Mouse (Mus musculus) MEL (cell line): ENCODE data around the gene Ntf5. TPM values are rescaled to one million over a fixed set of nuclear protein-coding genes. Genes with fewer than 3 reads are reported as not detected.
A peak's percentile ranks its signal among the peaks of the same experiment; 100 is the strongest.

ENCODE experiments used
- BHLHE40 ChIP-seq: IDR thresholded peaks from 2 replicates; pipeline ENCODE4 v1.6.1; 2012; ENCODE audit warnings: low read depth, mild to moderate bottlenecking, inconsistent platforms, low read length, improper control_type of control experiment, borderline replicate concordance
- CHD2 ChIP-seq: IDR thresholded peaks from 2 replicates; pipeline ENCODE4 v1.6.1; 2011; ENCODE audit warnings: low read length, improper control_type of control experiment
- ELF1 ChIP-seq: IDR thresholded peaks from 2 replicates; pipeline ENCODE4 v1.6.1; 2014; ENCODE audit warnings: low read depth, mild to moderate bottlenecking, inconsistent platforms, low read length, improper control_type of control experiment, moderate library complexity
- ETS1 ChIP-seq: IDR thresholded peaks from 2 replicates; pipeline ENCODE4 v1.6.1; 2012; ENCODE audit warnings: low read depth, mild to moderate bottlenecking, inconsistent platforms, low read length, improper control_type of control experiment, moderate library complexity
- HCFC1 ChIP-seq: IDR thresholded peaks from 2 replicates; pipeline ENCODE4 v1.6.1; 2012; ENCODE audit warnings: low read depth, mild to moderate bottlenecking, inconsistent platforms, low read length, improper control_type of control experiment, moderate library complexity
- JUND ChIP-seq: IDR thresholded peaks from 2 replicates; pipeline ENCODE4 v1.6.1; 2011; ENCODE audit warnings: low read depth, mild to moderate bottlenecking, improper control_type of control experiment, low read length
- KAT2A ChIP-seq: conservative IDR thresholded peaks from 2 replicates; pipeline ENCODE4 v1.6.1; 2012; ENCODE audit warnings: low read depth, low read length, improper control_type of control experiment, inconsistent platforms
- MAFK ChIP-seq: IDR thresholded peaks from 2 replicates; pipeline ENCODE4 v1.6.1; 2011; ENCODE audit warnings: low read depth, mild to moderate bottlenecking, low read length, improper control_type of control experiment, borderline replicate concordance
- MAX ChIP-seq: IDR thresholded peaks from 2 replicates; pipeline ENCODE4 v1.6.1; 2011; ENCODE audit warnings: low read length, improper control_type of control experiment
- MAZ ChIP-seq: IDR thresholded peaks from 2 replicates; pipeline ENCODE4 v1.6.1; 2012; ENCODE audit warnings: low read depth, mild to moderate bottlenecking, inconsistent platforms, low read length, improper control_type of control experiment
- MEF2A ChIP-seq: IDR thresholded peaks from 2 replicates; pipeline ENCODE4 v1.6.1; 2014; ENCODE audit warnings: low read depth, mild to moderate bottlenecking, inconsistent platforms, low read length, improper control_type of control experiment; ENCODE audit not compliant: poor library complexity, insufficient replicate concordance, severe bottlenecking; ENCODE audit errors: extremely low read depth
- MXI1 ChIP-seq: IDR thresholded peaks from 2 replicates; pipeline ENCODE4 v1.6.1; 2011; ENCODE audit warnings: mild to moderate bottlenecking, low read depth, low read length, improper control_type of control experiment
- MYB ChIP-seq: IDR thresholded peaks from 2 replicates; pipeline ENCODE4 v1.6.1; 2011; ENCODE audit warnings: mild to moderate bottlenecking, low read depth, low read length, improper control_type of control experiment
- MYC ChIP-seq: IDR thresholded peaks from 2 replicates; pipeline ENCODE4 v1.6.1; 2011; ENCODE audit warnings: low read depth, mild to moderate bottlenecking, low read length, improper control_type of control experiment, moderate library complexity
- NELFE ChIP-seq: IDR thresholded peaks from 2 replicates; pipeline ENCODE4 v1.6.1; 2011; ENCODE audit warnings: low read depth, low read length, improper control_type of control experiment
- POLR2A ChIP-seq, 2 experiments: IDR thresholded peaks; 2 replicates each; pipeline ENCODE4 v1.6.1; 2011 to 2012; ENCODE audit warnings: low read length in 2 of 2, mild to moderate bottlenecking in 2 of 2, control low read depth in 1 of 2, improper control_type of control experiment in 1 of 2, low read depth in 1 of 2, moderate library complexity in 1 of 2; ENCODE audit not compliant: control insufficient read depth in 1 of 2, insufficient read depth in 1 of 2, poor library complexity in 1 of 2
- POLR2AphosphoS2 ChIP-seq: IDR thresholded peaks from 2 replicates; pipeline ENCODE4 v1.6.1; 2011; ENCODE audit warnings: low read length, improper control_type of control experiment
- POLR2AphosphoS5 ChIP-seq: IDR thresholded peaks from 2 replicates; pipeline ENCODE4 v1.6.1; 2012; ENCODE audit warnings: low read depth, borderline replicate concordance, mild to moderate bottlenecking, inconsistent platforms, low read length, moderate library complexity, mixed read lengths
- RAD21 ChIP-seq: IDR thresholded peaks from 2 replicates; pipeline ENCODE4 v1.6.1; 2011; ENCODE audit warnings: mild to moderate bottlenecking, low read depth, low read length, improper control_type of control experiment
- RCOR1 ChIP-seq: IDR thresholded peaks from 2 replicates; pipeline ENCODE4 v1.6.1; 2012; ENCODE audit warnings: low read depth, mild to moderate bottlenecking, inconsistent platforms, low read length, improper control_type of control experiment
- SIN3A ChIP-seq: IDR thresholded peaks from 2 replicates; pipeline ENCODE4 v1.6.1; 2012; ENCODE audit warnings: low read length, improper control_type of control experiment, inconsistent platforms
- TBP ChIP-seq: IDR thresholded peaks from 2 replicates; pipeline ENCODE4 v1.8.0; 2011; ENCODE audit warnings: low read depth, low read length, improper control_type of control experiment
- USF1 ChIP-seq: IDR thresholded peaks from 2 replicates; pipeline ENCODE4 v1.6.1; 2014; ENCODE audit warnings: low read depth, mild to moderate bottlenecking, inconsistent platforms, low read length, improper control_type of control experiment, moderate library complexity
- ZC3H11A ChIP-seq: IDR thresholded peaks from 2 replicates; pipeline ENCODE4 v1.6.1; 2012; ENCODE audit warnings: low read depth, mild to moderate bottlenecking, inconsistent platforms, low read length, improper control_type of control experiment
- ZNF384 ChIP-seq: IDR thresholded peaks from 2 replicates; pipeline ENCODE4 v1.6.1; 2012; ENCODE audit warnings: low read depth, mild to moderate bottlenecking, inconsistent platforms, low read length, improper control_type of control experiment
- polyA plus RNA-seq, 2 experiments: library from polyadenylated mRNA; stranded (reverse) in 1 of 2; unstranded in 1 of 2; fragments of >175 nt in 1 of 2; fragments of >200 nt in 1 of 2; gene quantifications; 2 replicates each; pipeline versions ENCODE4 v1.2.1 to v1.2.4; 2012; ENCODE audit warnings: low replicate concordance in 2 of 2, low read depth in 1 of 2; ENCODE audit not compliant: insufficient read length in 2 of 2, insufficient read depth in 1 of 2, missing spikeins in 1 of 2
- total RNA-seq: library from RNA; depleted of rRNA; stranded (reverse); fragments of 300-350 nt; gene quantifications from 2 replicates; pipeline ENCODE4 v1.2.3, GENCODE M21; 2012

The Ntf5 gene
- total and polyA plus RNA-seq, 3 experiments = 0.54 to 1.9 TPM; not detected in 1

DNA sequence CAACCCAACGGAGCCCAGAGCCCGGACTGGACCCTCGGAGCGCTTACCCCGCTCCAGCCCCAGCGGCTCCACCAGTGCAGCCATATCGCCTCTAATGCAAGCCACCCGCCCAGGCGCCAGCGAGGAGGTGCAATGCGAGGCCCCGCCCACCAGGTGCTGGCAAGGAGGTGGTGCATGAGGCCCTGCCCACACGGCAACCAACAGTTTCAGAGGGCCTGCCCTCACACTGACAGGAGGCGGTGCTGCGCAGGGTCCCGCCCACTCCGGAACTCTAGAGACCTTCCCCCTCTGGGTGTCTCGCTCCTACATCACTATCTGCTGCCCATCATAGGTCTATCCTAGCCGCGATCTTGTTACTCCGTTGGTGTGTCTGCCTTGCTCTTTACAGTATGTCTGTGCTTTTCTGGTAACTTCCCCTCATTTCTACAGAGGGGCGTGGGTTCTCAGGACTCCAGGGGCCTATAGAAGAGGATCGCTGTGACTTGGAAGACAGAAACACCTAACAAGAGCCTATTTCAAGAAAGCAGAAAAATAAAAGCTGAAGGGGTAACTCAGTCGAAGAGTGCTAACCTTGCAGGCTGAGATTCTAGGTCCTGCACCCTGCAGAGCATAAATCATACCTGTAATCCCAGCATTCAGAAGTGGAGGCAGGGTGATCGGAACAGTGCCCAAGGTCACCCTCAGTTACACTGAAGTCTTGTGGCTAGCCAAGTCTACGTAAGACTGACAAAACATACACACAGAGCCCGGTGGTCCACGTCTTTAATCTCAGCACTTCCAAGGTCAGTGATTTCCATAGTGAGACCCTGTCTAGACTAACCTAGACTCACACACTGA, 42.8 kb upstream of the Ntf5 start, which contains the start of gene Lin7b (continued):
- TF ChIP-seq RCOR1 (no peak), MEF2A (no peak), ZC3H11A (no peak), MXI1 (peak; percentile 43; the same call in 1 of the 2 replicates), CHD2 (0 out of 2 replicates have a peak, but pooled peaks have one; percentile 13), JUND (no peak), BHLHE40 (no peak), MAZ (peak; percentile 52; the same call in 1 of the 2 replicates), ELF1 (peak; percentile 53; the same call in 1 of the 2 replicates), HCFC1 (peak; percentile 56; the same call in 1 of the 2 replicates), ZNF384 (no peak), USF1 (no peak), POLR2A (IDR thresholded peaks at IDR 0.05; ENCODE audit: control insufficient read depth in 1 of 2, insufficient read depth in 1 of 2, low read depth in 1 of 2, low read length in 2 of 2, poor library complexity in 1 of 2) (peak; percentile 37 to 46; a peak in 3 of 4 replicates), SIN3A (peak; percentile 65; the same call in 1 of the 2 replicates), MYC (peak; percentile 25; the same call in 1 of the 2 replicates), NELFE (peak; percentile 29; the same call in 1 of the 2 replicates), RAD21 (no peak), ETS1 (no peak), POLR2AphosphoS2 (peak; percentile 89), MYB (no peak), MAFK (no peak), TBP (no peak), KAT2A (no peak), MAX (no peak), POLR2AphosphoS5 (no peak)
- TF ChIP-seq, all 39 proteins: peak for 16
